Mouse (Mus musculus) C2C12 (cell line): ENCODE measurements around the gene Pdpk1. TPM values are rescaled to one million over a fixed set of nuclear protein-coding genes. Genes with fewer than 3 reads are reported as not detected.

Experiments used
- H3K27me3 ChIP-seq: one replicate; pipeline ENCODE4 v1.6.1; 2011; ENCODE audit not compliant: control insufficient read depth, insufficient read depth, insufficient read length
- H3K36me3 ChIP-seq: one replicate; pipeline ENCODE4 v1.6.1; 2011; ENCODE audit not compliant: control insufficient read depth, insufficient read depth
- H3K4me3 ChIP-seq: one replicate; pipeline ENCODE4 v1.5.1; 2011; ENCODE audit warnings: mild to moderate bottlenecking, control low read depth; ENCODE audit not compliant: poor library complexity, insufficient read depth, severe bottlenecking
- H3K79me2 ChIP-seq: one replicate; pipeline ENCODE4 v1.6.1; 2011; ENCODE audit not compliant: control insufficient read depth, insufficient read depth
- H3K79me3 ChIP-seq: one replicate; pipeline ENCODE4 v1.6.1; 2011; ENCODE audit warnings: low read depth, control low read depth
- H3ac ChIP-seq: one replicate; pipeline ENCODE3; 2011; ENCODE audit warnings: low read depth; ENCODE audit not compliant: control insufficient read depth, insufficient read length
- CEBPB ChIP-seq: IDR thresholded peaks from one replicate; pipeline ENCODE4 v1.6.1; 2011; ENCODE audit warnings: low read depth, mild to moderate bottlenecking, control low read depth, moderate library complexity
- CTCF ChIP-seq: IDR thresholded peaks from one replicate; pipeline ENCODE4 v1.5.1; 2011; ENCODE audit not compliant: control insufficient read depth, insufficient read depth, insufficient read length
- FOSL1 ChIP-seq: IDR thresholded peaks from one replicate; pipeline ENCODE4 v1.8.0; 2011; ENCODE audit warnings: mild to moderate bottlenecking, low read length; ENCODE audit not compliant: poor library complexity, insufficient read depth, severe bottlenecking
- MAX ChIP-seq: IDR thresholded peaks from one replicate; pipeline ENCODE4 v1.6.1; 2011; ENCODE audit warnings: mild to moderate bottlenecking, control low read depth
- MYOD1 ChIP-seq: IDR thresholded peaks from one replicate; pipeline ENCODE4 v1.6.1; 2011; ENCODE audit warnings: low read depth; ENCODE audit not compliant: control insufficient read depth, insufficient read length
- MYOG ChIP-seq: IDR thresholded peaks from one replicate; pipeline ENCODE4 v1.6.1; 2011; ENCODE audit not compliant: control insufficient read depth, insufficient read length; ENCODE audit errors: extremely low read depth
- USF1 ChIP-seq: IDR thresholded peaks from one replicate; pipeline ENCODE4 v1.6.1; 2011; ENCODE audit warnings: low read depth, mild to moderate bottlenecking, control low read depth, moderate library complexity
- polyA plus RNA-seq: library from polyadenylated mRNA; unstranded; fragments of >200 nt; fragmentation: generic; extraction: Trizol; gene quantifications from one replicate; pipeline ENCODE4 v1.2.1, GENCODE M21; 2012; ENCODE audit warnings: missing spikeins

The Pdpk1 gene
- polyA plus RNA-seq, 1 experiment, result 7.4 TPM

DNA sequence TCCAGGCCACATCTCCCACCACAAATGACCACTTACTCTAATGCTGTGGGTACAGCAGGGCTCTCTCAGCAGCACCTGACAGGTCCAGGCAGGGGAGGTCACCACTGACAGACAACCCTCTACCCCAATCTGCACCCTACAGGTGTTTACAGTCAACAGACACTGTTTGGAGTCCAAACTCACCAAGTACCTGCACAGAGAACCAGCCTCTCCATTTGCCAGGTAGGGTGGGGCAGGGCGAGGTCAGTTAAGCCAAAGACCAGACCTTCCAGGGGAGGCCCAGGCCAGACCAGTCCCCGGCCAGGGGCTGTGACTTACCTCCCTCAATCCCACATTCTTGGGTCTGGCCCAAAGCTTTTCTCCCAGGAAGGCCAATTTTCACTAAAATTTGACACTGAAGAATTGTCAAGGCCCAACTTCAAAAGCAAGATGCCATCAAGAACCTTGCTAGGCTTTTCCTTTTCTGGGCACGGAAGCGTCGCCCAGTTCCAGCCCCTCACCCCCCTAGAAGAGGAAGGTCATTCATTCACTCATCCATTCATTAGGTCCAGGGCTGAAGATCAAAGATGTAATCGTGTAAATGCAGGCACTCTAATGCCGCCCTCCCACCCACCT, 17.3 kb upstream of the Pdpk1 start:
- Histone ChIP-seq H3K36me3 (peaks cover 22% of the 10 kb centered on the region), H3K27me3 (no peaks in the 10 kb centered on the region), H3K79me2 (peaks cover 45% of the 10 kb centered on the region), H3ac (peak overlapping the region; percentile 100), H3K4me3 (peak overlapping the region; percentile 89), H3K79me3 (peaks cover 31% of the 10 kb centered on the region)
- no peak for TF ChIP-seq MAX
- no peak for TF ChIP-seq CTCF
- TF ChIP-seq MYOD1, result no peak
- no peak for TF ChIP-seq USF1
- no peak for TF ChIP-seq MYOG
- TF ChIP-seq FOSL1, result no peak

DNA sequence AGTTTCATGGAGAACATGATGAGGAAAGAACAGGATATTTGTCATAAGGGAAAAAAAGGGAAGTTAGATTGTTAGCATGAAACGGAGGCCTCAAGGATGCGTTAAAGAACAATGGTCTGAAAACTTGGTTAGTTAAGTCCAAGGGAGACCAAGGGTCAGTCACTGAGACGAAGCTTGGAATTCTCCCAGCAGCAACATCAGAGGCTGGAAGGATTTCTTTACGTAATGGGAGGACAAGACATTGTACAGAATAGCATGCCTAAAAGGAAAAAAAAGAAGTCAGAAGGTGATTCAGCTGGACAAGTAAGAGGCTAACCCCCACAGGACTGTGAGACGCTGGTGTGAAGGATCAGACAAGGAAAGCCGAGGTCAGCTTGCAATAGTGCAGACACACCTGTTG, 16.4 kb upstream of the Pdpk1 start:
- Histone ChIP-seq H3K36me3 (peaks cover 22% of the 10 kb centered on the region), H3K79me3 (peaks cover 31% of the 10 kb centered on the region), H3K4me3 (no peak overlapping the region), H3K27me3 (no peaks in the 10 kb centered on the region), H3ac (no peak overlapping the region), H3K79me2 (peaks cover 54% of the 10 kb centered on the region)
- TF ChIP-seq USF1 (no peak), MYOG (no peak), FOSL1 (no peak)

DNA sequence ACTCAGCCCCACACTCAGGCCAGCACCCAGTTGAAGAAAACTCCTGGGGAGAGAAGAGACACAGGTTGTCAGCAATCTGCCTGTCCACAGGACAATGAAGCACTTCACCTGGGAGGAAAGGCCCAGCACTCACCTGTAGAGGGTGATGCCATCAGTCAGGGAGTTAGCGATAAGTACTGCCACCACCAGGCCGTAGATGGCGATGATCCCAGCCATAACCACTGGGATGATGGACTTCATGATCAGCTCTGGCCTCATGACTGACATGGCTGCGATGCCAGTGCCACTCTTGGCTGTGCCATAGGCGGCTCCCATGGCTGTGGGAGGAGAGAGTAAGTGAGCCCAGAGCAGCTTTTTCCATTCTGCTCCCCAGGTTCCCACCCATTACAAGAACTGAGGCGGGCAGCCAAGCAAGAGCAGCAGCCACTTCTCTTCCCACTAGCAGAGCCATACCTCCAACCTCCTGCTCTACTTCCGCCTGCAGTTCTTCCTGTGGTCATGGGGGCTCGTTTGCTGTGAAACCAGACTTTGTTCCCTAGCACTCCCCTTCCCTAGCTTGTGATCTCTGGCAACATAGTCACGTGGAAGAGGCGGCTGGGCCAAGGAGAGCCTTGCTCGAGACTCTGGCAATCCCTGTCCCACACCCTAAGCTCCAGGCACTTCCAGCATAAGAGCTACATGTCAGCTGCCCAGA, 14.0 kb upstream of the Pdpk1 start:
- Histone ChIP-seq H3K79me3 (peaks cover 31% of the 10 kb centered on the region), H3K36me3 (peaks cover 22% of the 10 kb centered on the region), H3K79me2 (peaks cover 59% of the 10 kb centered on the region), H3K4me3 (no peak overlapping the region), H3K27me3 (no peaks in the 10 kb centered on the region), H3ac (no peak overlapping the region)
- no peak for TF ChIP-seq MYOG
- TF ChIP-seq CTCF, result no peak
- TF ChIP-seq MYOD1, result no peak
- no peak for TF ChIP-seq MAX
- no peak for TF ChIP-seq USF1
- TF ChIP-seq FOSL1, result no peak

DNA sequence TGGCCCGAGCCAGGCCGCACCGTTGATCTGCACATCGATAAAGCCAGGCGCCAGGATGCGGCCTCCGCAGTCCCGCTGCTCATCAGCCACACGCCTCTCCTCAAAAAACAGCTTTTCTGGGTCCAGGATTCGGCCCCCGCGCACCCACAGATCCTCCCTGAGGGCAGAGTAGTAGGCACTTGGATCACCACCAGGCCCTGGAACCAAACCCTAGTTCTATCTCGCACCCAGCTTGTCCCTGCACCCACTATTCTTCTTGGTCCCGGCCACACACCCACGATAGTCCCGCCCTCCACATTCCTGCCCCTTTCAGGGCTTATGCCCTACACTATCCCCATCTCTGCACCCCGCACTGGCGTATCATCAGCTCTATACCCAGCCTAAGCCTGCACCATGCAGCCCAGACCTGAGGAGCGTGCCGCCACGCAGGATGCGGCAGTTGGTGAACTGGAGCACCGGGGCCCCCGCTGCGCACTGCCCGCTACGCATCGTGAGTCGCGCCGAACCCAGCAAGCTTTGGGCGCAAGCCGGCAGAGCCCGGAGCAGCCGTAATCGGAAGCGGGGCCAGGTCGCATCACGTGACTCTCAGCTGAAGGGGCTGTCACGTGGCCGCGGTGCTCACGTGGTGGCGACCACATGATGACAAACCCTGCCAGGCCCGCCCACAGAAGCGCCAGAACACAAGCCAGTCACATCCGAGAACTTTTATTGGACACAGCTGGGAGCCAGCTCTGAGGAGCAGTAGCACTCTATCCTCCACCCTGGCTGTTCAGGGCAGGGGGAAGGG, 12.6 kb upstream of the Pdpk1 start, which contains the start of gene Amdhd2:
TSS of gene Amdhd2 (minus strand) at position 591 of the 787 bp plus-strand sequence.
- H3K27me3 ChIP-seq, result no peaks in the 10 kb centered on the region
- peaks cover 25% of the 10 kb centered on the region for H3K79me3 ChIP-seq
- H3K36me3 ChIP-seq, result peaks cover 22% of the 10 kb centered on the region
- no peak for TF ChIP-seq CTCF
- peak; percentile 17 for TF ChIP-seq MAX
- no peak for TF ChIP-seq MYOG
- peak; percentile 87 for TF ChIP-seq USF1
- peak within 1 kb of the TSS; percentile 48 for H3K4me3 ChIP-seq
- peak within 1 kb of the TSS; percentile 87 for H3ac ChIP-seq
- H3K79me2 ChIP-seq, result peaks cover 51% of the 10 kb centered on the region

DNA sequence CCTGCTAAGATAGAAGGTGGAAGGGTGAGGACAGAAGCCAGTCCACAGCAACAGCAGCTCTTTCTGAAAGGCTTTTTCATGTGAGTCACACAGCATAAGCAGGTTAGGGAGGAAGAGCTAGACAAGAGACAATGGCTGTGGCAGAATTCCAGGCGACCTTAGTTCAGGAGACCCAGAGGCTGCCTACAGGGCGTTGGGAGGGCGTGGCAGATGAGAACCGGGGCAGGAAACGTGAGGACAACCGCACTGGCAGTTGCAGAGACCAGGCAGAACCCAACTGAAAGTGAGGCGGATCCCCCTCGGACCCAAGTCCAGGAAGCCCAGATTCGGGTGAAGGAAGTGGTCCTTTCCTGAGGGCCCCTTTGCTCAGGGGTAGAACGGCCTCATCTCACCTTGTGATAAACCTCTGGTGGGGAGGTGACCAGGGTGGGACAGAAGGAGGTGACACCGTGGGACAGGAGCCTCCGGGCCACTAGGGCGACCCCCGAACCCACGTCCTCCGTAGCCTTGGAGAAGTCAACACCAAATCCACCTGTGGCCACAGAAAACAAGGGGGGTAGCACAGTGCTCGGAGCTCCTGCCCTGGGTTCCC, 12.0 kb upstream of the Pdpk1 start:
- peaks cover 18% of the 10 kb centered on the region for H3K79me3 ChIP-seq
- no peak for TF ChIP-seq CTCF
- no peak for TF ChIP-seq MAX
- no peak for TF ChIP-seq CEBPB
- TF ChIP-seq FOSL1, result no peak
- no peak for TF ChIP-seq MYOG
- TF ChIP-seq USF1, result no peak
- no peak for TF ChIP-seq MYOD1
- peaks cover 20% of the 10 kb centered on the region for H3K36me3 ChIP-seq
- no peaks in the 10 kb centered on the region for H3K27me3 ChIP-seq
- H3ac ChIP-seq, result peak overlapping the region; percentile 87
- H3K4me3 ChIP-seq, result peak overlapping the region; percentile 48
- H3K79me2 ChIP-seq, result peaks cover 44% of the 10 kb centered on the region

DNA sequence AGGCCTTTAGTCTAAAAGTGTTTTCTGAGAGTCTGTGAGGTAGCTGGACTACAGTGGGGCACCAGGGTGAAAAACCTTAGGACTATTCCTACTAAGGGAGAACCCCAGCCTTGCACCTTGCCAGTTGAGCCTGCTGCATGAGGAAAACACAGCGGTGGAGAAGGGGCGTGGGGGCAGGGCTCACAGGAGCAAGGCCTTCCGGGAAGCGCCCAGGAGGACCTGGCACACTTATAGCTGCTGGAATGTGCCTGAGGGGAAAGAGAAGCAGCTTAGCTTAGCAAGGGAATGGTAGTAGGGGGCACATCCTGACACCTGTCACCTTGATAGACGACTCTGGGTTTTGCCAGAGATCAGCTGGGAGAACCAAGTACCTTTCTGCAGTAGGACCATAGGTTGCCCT, 10.7 kb upstream of the Pdpk1 start:
- H3K4me3 ChIP-seq, result no peak overlapping the region
- H3K36me3 ChIP-seq, result peaks cover 14% of the 10 kb centered on the region
- TF ChIP-seq MYOG, result no peak
- TF ChIP-seq CTCF, result no peak
- no peak for TF ChIP-seq MYOD1
- no peak for TF ChIP-seq FOSL1
- no peak for TF ChIP-seq MAX
- no peak for TF ChIP-seq USF1
- TF ChIP-seq CEBPB, result no peak
- H3ac ChIP-seq, result no peak overlapping the region
- H3K79me2 ChIP-seq, result peaks cover 32% of the 10 kb centered on the region
- H3K27me3 ChIP-seq, result no peaks in the 10 kb centered on the region
- peaks cover 6% of the 10 kb centered on the region for H3K79me3 ChIP-seq
